9 mouse cellular contexts compared by ENCODE assay signal in genomic region chr16:12359116-12359515, GRCm38 (mm10).
DNase-seq lines count a peak whose midpoint lies in the region; ATAC-seq and TF ChIP-seq lines count a peak whose summit lies in the region.
"Had no signal": no experiment of that assay in that cellular context is flagged by ENCODE, and none has a peak within 500 bp of the region (broad histone marks: within the 10 kb centered on the region; RNA-seq: fewer than 3 reads in every experiment).

No protein-coding gene starts in this region.

- peak; percentile 38 for DNase-seq in adrenal gland, postnatal 14 days
- no peak for DNase-seq in adrenal gland, adult 2 months
- DNase-seq in lung, embryonic 14.5 days = peak; percentile 87
- no peak for DNase-seq in lung, adult 18-20 months
- peak; percentile 72 for DNase-seq in embryo, embryonic 10 days (ENCODE audit: low spot score)
- peak; percentile 67 for DNase-seq in mesoderm, embryonic 11.5 days (ENCODE audit: low read depth, low spot score)
- no peak for DNase-seq in spleen, adult 12 weeks (ENCODE audit: low spot score)

- no peaks in the 10 kb centered on the region for H3K4me1 ChIP-seq in lung, embryonic 14.5 days (ENCODE audit: insufficient read depth)

- H3K27ac ChIP-seq in lung, embryonic 14.5 days (ENCODE audit: low read depth) = no peak overlapping the region
- H3K27ac ChIP-seq: macrophage had no signal

- 23% methylated on average over 5 of the region's 5 CpGs for WGBS in lung, embryonic 14.5 days

- no peak for ATAC-seq in lung, embryonic 14.5 days (ENCODE audit: insufficient read depth)
- ATAC-seq in monocyte, adult 5-6 weeks (replicated peaks; ENCODE audit: insufficient number of reproducible peaks, low FRiP score, low TSS enrichment, poor library complexity, severe bottlenecking) = no peak

- H3K9ac ChIP-seq in lung, embryonic 14.5 days = no peak overlapping the region

- H3K9me3 ChIP-seq in lung, embryonic 14.5 days (ENCODE audit: low read depth, low read length) = no peaks in the 10 kb centered on the region

- H3K27me3 ChIP-seq in lung, embryonic 14.5 days (ENCODE audit: insufficient read depth, low read length) = no peaks in the 10 kb centered on the region

- no peak overlapping the region for H3K4me2 ChIP-seq in lung, embryonic 14.5 days

- no peaks in the 10 kb centered on the region for H3K36me3 ChIP-seq in lung, embryonic 14.5 days (ENCODE audit: insufficient read depth)

- no peak overlapping the region for H3K4me3 ChIP-seq in lung, embryonic 14.5 days (ENCODE audit: low read depth, low read length)

- TF ChIP-seq CTCF in lung, embryonic 14.5 days (IDR thresholded peaks at IDR 0.05; ENCODE audit: low read depth) = no peak

Comparison
In these comparisons a context has a peak if more than half of its experiments do, and no peak if none do; other contexts are left out.
1. DNase-seq: peak in adrenal gland, postnatal 14 days (single experiment), lung, embryonic 14.5 days (single experiment), embryo, embryonic 10 days (single experiment) and mesoderm, embryonic 11.5 days (single experiment); none in adrenal gland, adult 2 months (single experiment), lung, adult 18-20 months (0 of 2) and spleen, adult 12 weeks (single experiment).